Mouse (Mus musculus) brain, adult 2 months (tissue): ENCODE measurements around the gene Slc16a6.
"Not testable (repeated sequence)": the region's sequence is repeated elsewhere in the genome, so short reads cannot be mapped to it uniquely, and the experiment has no call there.

Experiments
- DNase-seq: peaks from one replicate; pipeline ENCODE4 v3.0.0; 2011; ENCODE audit warnings: low read depth, low spot score

Gene Slc16a6

DNA sequence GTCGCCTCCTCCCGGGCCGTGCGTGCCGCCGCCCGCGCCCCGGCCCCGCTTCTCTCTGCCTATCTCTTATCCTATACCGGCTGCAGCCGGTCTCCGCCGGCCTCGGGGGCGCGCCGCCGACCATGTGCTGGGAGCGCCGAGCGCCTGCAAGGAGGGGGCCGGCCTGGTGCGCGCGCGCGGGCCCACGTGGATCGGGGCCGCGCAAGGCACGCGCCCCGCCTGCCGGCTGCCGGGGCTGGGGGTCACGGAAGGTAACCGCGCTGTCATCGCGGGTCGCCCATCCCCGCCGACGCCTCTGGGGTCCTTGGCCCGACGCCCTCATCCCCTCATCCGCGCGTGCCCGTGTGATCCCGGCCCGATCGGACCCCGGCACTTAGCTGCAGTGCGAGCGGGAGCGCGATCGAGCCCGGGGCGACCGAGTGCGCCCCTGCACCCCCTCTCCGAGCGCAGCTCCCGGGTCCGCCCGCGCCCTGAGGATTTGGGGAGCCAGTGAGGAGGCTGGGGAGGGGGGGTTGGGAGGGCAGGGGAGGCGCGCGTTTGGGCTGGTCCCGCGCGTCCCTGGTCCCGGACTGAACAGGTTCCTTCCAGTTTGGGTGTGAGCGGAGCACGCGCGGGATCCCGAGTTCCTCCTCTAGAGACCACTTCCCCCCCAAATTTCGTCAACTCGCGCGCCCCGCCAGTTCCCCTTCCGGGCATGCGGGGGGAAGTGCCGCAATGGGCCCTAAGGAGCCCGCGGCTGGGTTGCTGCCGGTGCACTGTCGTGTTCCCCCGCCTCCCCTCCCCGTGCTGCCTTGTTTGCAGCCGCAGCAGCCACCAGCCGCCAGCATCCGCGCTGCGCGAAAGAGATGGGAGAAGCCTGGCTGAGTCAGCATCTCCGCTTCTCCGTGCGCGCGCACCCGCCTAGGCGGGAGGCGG is at the start of gene Slc16a6, which contains the start of gene Arsg:
Gene Slc16a6 (minus strand): TSS at position 428 of the 915 bp plus-strand sequence.
Gene Arsg (plus strand): TSS at position 204 of the 915 bp plus-strand sequence.
- peak; percentile 95 for DNase-seq

DNA sequence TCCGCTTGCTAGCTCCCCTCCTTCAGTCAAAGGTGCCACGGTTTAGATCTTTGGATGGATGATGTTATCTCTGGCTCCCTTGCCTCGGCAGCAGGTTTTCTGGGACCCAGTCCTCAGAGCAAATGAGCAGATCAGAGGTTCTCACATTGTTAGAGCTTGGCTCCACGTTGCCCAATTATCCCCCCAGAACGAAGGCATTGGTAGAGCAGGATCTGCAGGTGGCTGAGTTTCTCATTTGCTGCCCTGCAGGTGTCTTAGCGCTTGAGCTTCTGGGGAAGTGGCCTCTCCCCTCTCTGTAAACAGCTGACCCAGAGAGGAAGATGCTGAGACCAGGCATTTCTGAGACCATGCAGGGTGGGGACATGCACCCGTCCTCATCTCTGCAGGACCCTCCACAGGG is 47.6 kb upstream of the Slc16a6 start:
- no peak for DNase-seq

DNA sequence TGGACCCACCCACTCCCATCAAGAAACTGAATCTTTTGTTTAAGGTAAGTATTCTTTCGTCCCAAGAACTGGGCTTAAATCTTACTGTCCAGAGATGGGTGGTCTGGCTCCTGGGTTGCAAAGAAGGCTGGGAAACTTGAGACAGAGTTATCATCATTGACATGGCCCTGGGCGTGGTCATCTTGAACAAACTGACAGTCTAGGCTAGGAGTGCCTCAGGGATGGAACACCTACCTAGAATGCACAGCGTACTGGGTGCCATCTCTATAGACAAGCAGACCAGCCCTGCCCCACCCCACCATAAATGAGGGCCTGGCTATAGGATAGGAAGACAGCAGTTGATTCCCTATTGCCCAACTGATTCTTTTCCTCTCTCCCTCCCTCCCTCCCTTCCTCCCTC is 44.4 kb upstream of the Slc16a6 start:
- DNase-seq: no peak

DNA sequence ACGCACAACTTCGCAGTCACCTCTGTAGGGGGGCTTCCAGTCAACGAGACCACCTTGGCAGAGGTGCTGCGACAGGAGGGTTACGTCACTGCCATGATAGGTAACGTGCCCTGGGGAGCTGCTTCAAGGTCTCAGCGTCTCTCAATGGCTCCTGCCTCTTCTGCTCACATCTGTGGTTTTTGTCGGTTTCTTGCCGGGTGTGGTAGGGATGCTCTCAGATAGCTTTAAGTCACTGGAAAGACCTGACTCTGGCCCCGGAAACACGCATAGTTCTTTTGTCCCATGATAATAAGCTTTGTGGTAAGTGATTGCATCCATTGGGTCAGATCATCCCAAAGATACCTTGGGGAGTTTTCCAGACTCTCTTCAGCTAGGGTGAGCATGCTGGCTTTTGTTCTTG is 43.9 kb upstream of the Slc16a6 start:
- DNase-seq: no peak

DNA sequence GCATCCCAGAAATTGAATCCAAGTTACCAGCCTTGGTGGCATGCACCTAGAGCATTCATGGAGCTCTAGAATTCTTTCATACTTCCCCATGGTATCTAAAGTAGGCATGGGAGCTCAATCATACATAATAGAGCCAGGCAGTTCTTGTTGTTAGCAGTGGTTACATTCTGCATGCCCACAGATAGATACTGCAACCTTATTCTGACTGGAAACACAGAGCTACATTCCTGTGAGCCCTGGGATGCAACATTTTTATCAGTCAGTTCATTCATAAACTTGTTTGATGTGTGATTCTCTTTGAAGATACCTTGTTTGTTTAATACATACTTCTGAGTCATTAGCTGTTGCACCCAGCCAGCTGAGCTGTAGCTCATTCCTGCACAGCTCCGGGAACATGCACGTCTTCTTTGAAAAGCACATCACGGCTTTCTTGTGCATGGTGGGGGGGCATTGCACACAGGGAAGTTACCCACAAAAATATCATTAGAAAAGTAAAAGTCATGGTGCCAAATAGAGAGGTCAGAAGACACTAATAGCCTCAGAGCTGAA is 40.7 kb upstream of the Slc16a6 start:
- DNase-seq: no peak

DNA sequence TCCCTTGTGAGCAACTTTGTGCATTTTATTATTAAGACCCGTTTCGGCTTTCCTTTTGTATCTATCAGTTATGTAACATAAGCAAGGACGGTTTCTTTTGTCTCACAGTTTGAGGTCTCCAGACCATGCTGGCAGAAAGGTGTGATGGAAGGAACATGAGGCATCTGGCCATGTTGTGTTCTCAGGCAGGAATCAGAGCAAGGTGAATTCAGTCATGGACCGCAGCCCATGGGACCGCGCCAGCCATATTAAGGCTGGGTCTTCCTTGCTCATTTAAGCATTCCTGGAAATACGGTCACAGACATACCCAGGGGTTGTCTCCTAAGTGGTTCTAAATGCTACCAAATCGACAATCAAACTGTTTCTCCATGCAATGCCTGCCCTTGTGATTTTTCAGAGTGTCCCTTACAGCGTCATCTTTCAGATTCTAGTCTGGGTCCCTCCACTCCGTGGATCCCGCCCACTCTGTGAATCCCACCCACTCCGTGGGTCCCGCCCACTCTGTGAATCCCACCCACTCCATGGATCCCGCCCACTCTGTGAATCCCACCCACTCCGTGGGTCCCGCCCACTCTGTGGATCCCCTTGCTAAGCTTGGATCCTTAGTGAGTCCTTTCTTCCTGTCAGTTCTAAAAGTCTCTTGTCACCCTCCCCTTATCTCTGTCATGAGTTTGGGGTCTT is 39.7 kb upstream of the Slc16a6 start:
- DNase-seq: no peak

DNA sequence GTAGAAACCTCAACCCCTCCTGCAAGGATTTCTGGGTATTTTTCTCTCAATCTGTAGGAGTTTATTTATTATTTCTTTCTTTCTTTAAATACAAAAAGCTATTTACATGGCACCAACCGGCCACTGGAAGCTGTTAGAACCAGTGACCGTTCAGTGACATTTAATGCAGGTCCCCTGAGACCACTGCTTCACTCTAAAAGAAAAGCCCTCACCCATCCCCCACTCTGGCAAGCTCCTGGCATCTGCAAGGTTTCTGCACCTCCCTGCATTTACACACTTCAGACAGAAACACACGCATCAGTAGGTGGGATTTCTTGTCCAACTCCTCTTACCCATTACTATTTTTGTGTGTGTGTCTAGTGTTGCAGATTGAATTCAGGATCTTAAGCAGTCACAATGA is 33.7 kb upstream of the Slc16a6 start:
- no peak for DNase-seq

DNA sequence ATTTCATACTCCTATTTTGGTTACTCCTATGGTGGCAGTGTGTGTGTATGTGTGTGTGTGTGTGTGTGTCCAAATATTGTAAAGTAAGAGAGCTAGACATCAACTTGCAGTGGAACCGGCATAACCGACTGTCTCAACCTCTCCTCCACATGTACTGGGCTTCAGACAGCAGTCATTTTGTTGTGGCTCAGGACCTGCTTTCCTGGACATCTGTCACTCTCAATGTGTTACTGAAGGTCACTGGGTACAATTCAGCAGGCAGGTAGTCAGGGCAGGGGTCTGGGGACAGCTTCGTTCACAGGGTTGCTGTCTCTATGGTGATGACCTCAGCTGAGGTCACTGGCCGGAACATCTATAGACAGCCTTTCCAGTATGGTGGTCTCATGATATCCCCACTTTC is 32.4 kb upstream of the Slc16a6 start:
- DNase-seq: no peak

DNA sequence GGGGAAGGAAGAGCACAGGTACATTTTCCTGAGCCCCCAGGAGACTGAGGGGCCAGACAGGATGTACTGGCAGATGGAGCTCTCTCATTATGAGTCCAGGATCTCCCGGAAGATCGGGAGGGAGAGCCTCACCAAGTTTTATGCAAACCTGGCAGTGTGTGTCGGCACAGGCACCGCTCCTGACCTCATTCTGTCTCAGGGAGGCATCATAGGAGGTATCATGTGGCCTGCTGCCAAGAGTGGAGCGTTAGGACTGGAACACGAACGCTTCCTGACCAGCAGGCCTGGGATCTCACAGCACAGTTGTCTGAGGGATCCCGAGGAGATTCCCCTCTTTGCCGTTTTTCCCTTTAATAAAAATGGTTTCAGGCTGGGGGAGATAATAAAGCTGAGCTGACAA is 31.6 kb upstream of the Slc16a6 start:
- peak; percentile 97 for DNase-seq

DNA sequence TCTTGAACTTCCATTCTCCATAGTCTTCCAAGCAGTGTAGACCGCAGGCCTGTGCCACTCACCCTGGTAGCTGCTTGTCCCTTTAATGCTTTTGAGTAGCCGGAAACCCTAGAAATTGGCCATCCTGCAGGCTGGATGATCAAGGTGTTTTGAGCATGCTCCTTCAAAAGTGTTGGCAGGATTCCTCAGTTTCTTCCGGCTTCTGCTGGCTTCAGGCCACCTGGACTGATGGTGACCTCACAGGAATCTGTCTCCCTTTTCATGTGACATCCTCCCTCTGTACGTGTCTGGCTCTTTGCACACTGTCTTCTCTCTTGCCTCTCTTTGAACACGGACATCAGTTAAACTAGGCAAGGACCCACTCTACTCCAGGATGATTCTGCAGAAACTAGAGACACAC is 26.8 kb upstream of the Slc16a6 start:
- peak; percentile 78 for DNase-seq

DNA sequence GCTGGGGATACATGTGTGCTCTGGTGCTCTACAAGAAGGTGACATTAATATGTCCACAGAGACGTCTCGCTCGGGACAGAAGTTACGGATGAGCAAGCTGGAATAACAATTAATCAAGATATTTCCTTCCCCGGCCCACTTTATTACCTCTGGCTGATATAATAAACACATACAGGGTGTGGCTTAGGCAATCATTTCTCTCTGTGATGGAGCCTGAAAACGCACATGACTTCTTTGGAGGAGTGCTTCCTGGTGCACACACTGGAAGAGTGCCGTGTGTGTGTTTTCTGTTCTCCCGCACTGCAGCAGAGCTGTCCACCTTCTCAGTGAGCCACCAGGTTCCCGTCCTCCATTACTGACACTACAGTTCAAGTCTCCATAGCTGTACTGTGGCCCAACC is 24.6 kb upstream of the Slc16a6 start:
- DNase-seq: no peak

DNA sequence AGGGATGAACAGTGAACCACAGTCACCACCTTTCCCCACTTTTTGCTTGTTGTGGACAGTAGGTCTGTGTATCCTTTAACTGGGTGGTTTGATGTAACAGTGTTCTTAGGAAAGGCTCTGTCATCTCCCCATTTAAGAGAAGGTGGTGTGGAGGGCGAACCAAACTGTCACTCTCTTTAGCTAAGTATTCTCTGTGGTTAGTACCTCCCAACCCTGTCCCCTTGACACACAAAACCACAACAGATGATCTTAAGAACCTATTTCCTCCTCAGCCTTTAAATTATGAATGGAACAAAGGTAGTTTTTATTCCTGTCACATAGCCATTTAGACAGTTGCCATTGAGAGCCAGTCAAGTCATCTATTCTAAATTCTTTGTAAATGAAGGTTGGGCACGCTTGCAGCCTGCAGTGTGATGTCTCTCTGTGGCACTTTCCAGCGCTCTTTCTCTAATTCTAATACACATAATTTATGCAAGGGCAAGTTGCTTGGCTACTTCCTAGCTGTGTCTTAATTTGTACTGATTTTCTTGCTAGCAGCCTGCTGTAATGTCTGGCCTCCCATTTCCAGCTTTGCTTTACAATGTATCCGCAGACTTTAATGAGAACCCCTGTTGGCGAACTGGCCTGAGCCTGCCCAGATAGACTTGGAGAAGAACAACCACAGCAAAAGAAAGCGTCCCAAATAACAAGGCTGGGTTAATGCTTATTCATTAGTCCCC is 23.8 kb upstream of the Slc16a6 start:
- no peak for DNase-seq

DNA sequence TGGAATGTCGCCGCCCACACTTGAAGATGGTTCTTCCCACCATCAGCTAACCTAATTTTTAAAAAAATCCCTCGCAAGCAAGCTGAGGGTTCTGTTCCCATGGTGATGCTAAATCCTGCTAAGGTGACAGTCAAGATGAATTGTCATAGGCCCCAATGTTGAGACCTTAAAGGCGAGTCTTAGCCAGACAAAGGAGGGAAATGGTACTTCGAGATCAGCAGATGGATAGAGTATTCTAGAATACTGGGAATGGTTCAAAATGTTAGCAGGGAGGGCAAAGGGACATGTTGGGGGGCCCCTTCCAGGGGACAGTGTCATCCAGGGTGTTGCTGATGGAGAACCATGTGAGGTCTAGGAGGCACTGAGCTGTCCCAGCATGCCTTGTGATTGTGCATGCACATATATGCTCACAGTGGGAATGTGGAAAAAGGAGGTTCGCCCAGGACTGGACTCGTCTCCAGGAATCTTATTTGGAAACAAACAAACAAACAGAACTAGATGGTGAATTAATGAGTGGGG is 23.1 kb upstream of the Slc16a6 start:
- DNase-seq: peak; percentile 53

DNA sequence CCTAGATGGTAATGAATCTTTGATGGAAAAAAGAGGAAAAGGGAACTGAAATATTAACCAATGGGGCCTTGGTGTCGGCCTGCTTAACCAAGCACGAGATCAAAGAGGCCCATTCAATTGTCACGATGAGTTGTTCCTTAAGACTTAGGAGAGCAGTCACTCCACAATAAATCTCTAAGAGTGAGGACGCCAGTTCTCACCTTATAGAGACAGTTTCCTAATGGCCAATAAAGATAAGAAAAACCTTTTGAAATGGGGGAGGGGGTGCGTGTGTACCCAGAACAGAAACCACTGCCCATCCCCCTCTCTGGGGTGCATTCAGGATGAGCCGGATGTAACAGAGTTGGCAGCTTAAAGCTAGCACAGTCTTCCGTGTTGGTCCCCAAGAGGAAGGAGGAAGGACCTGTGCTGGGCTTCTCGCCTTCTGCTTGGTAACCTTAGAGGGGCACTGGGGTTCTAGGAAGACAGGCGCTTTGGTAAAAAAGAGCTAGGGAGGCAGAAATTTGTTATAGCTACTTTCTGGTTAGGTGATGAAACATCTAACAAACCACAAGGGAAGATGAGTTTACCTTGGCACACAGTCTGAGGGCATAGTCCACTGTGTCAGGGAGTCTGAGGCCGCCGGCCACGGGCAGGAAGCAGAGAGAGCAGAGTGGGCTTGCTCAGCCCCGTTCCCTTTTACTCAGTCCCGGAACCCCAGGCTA is 22.5 kb upstream of the Slc16a6 start:
- no peak for DNase-seq

DNA sequence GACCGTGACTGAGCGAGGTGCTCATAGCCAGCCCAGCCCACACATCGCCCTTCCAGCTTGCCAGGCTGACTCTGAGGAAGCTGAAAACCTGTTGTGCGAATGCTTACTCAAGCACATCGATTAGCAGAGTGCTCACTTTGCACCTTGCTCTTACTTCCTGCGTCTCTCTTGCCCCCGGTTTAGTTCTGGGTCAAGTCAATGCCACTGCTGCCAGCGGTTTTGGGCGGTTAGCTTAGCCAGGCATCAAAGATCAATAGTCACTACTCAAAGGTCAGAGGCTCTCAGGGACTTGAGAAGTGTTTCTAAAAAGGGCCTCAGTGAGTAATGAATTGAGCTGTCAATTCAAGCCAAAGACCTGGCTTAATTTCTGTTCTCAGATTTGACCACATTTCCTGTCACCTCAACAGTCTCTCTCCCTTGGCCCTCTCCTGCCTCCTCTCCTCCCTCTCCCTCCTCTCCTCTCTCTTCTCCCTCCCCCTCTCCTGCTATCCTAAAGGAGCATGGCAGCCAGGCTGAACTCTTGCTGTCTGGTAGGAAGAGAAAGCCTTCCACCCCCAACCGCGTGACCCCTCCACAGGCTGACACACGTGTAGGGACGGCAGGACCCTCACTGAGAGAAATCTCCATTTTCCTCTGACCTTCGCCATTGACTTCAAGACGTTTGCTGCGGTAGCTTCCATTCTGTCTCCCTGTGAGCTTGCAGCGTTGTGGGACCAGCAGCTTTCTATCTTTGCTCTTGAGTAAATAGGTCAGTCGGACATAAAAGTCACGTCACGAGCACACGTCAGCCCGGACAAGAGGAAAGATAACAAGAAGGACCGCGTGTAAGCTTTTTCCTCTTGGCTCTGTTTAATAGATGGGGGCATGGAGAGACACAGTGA is 21.7 kb upstream of the Slc16a6 start:
- no peak for DNase-seq

DNA sequence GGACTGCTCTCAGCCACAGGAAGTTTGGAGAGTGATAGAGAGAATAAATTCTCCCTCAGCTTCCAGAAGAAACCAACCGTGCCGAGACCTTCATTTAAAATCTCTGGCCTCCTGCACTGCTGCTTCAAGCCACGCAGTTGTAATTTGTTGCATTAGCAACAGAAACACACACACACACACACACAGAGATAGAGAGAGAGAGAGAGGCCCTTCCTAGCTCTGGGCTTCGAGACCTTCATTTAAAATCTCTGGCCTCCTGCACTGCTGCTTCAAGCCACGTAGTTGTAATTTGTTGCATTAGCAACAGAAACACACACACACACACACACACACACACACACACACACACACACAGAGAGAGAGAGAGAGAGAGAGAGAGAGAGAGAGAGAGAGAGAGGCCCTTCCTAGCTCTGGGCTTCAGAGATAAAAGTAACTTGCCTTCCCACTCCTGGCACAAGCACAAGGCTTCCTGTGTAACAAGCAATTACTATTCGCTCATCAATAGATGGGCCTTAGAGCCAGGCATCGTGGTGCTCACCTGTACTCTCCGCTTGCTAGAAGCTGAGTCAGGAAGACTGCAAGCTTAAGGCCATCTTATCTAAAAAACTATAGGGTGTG is 19.6 kb upstream of the Slc16a6 start:
- not testable (repeated sequence) for DNase-seq

DNA sequence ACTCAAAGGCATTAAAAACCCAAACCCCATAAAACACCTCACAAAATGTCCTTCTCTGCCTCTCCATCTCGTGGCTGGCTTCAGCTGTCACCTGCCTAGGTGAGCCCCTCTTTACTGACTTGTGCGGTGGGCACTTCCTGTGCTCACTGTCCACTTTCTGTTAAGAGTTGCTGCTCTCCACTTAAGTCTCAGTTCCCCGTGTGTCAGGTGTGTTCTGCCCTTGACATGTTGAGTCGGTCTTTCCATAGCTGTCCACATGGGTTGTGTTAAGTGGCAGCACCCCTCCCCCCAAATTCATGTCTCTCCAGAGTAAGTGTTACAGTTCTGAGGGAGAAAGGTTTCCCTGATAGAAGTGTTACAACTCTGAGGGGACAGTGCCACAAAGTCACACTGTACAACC is 18.4 kb upstream of the Slc16a6 start:
- no peak for DNase-seq

DNA sequence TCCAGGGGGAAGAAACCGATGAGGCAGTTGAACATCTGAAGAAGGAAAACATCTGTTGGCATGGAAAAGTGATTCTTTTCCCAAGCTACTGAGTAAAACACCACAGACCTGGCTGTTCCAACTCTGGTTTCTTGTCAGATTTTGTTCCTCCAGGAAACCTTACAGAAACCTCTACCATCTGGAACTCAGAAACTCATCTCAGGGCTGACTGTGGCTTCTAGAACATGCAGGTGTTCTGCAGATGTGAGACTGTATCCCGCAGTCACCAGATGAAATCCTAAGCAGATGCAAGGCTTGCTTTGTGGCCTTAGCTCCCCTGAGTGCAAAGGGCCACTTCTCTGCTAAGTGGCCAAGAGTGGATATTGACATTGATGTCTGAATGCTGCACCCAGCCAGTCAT is 16.4 kb upstream of the Slc16a6 start:
- no peak for DNase-seq

DNA sequence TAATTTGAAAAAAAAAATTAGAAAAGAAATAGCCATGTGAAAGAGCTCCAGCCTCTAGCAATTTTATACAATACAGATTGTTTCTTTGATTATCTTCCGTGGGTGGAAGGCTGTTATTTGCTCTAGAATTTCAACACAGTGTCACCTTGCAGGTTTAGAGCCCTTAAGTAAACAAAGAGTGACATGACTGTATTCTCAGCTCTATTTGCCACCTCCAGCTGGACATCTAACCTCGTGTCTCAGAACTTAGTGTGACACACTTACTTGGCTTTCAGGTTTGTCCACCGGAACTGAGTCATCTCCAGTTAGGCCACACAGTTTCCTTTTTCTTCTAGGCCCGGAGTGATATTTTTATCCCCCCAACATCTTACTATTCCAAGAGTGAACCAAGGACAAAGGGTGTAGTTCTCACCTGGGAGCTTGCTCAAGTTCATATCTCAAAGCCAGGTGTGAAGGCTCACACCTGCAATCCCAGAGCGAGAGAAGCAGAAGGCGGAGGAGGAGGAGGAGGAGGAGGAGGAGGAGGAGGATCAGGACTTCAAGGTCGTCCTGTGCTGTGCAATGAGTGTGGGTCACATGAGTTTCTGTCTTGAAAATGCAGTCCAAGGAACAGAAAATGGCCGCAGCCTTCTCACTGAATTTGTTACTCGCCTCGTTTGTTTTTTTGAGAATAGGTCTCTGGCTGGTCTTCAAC is 14.7 kb upstream of the Slc16a6 start:
- no peak for DNase-seq
